Mouse (Mus musculus) kidney, adult 2 months (tissue): ENCODE measurements at regions not wholly inside any gene's neighbourhood (a gene's known extent, or its start where the extent isn't known, plus 50 kb on each side); places are given as distances from the start of the nearest gene placed in this dataset.

Experiments
- DNase-seq: peaks from one replicate; pipeline ENCODE4 v3.0.0; 2021
- H3K27ac ChIP-seq: fragments of 200-500 bp; 2 replicates; pipeline ENCODE4 v1.5.1; 2012; ENCODE audit warnings: low read depth, low read length, control low read depth, inconsistent platforms; ENCODE audit not compliant: insufficient read depth
- H3K27me3 ChIP-seq: fragments of 200-500 bp; replicated peaks from 2 replicates; pipeline ENCODE4 v1.6.1; 2012; ENCODE audit warnings: mild to moderate bottlenecking, moderate library complexity, low read length, inconsistent platforms; ENCODE audit not compliant: control insufficient read depth, insufficient read depth
- H3K36me3 ChIP-seq: fragments of 200-500 bp; 2 replicates; pipeline ENCODE4 v1.6.1; 2012; ENCODE audit warnings: mild to moderate bottlenecking, moderate library complexity, low read length, inconsistent platforms; ENCODE audit not compliant: control insufficient read depth, insufficient read depth
- H3K4me1 ChIP-seq: fragments of 200-500 bp; 2 replicates; pipeline ENCODE4 v1.6.1; 2011; ENCODE audit warnings: low read length; ENCODE audit not compliant: control insufficient read depth, insufficient read depth
- H3K4me3 ChIP-seq: fragments of 200-500 bp; 2 replicates; pipeline ENCODE4 v1.5.1; 2011; ENCODE audit warnings: mild to moderate bottlenecking, low read depth, low read length, control low read depth; ENCODE audit not compliant: insufficient read depth
- CTCF ChIP-seq: fragments of 200-500 bp; conservative IDR thresholded peaks from 2 replicates; pipeline ENCODE4 v1.5.1; 2011; ENCODE audit warnings: low read depth, mild to moderate bottlenecking, control low read depth, low read length, moderate library complexity, mixed read lengths; ENCODE audit not compliant: insufficient read depth, insufficient read length
- POLR2A ChIP-seq: fragments of 200-500 bp; IDR thresholded peaks from one replicate; pipeline ENCODE4 v1.6.1; 2011; ENCODE audit warnings: low read depth, low read length, control low read depth
- WGBS: fragments of 180-500 bp; shearing (Covaris S2); methylation state at CpG from one replicate; pipeline ENCODE4 v1.1.7; 2018; 5-methylcytosine and 5-hydroxymethylcytosine counted together

GRCm38 (mm10) chr1:45723369-45723768, 71.6 kb upstream of the Wdr75 start:
- no peaks in the 10 kb centered on the region for H3K4me1 ChIP-seq
- no peaks in the 10 kb centered on the region; the same call in 1 of the 2 replicates for H3K27me3 ChIP-seq
- peak; percentile 42 for DNase-seq
- no peak overlapping the region for H3K4me3 ChIP-seq
- 86% methylated on average over 2 of the region's 2 CpGs for WGBS
- no peaks in the 10 kb centered on the region for H3K36me3 ChIP-seq
- TF ChIP-seq POLR2A (no peak), CTCF (no peak)
- no peak overlapping the region for H3K27ac ChIP-seq

- TF ChIP-seq CTCF (no peak), POLR2A (no peak)
- Histone ChIP-seq H3K27ac (no peak overlapping the region), H3K36me3 (no peaks in the 10 kb centered on the region), H3K27me3 (no peaks in the 10 kb centered on the region), H3K4me3 (no peak overlapping the region), H3K4me1 (no peaks in the 10 kb centered on the region)
- DNase-seq, result no peak
- 93% methylated on average over 3 of the region's 3 CpGs for WGBS
Measured at GRCm38 (mm10) chr1:45732958-45733357, 62.0 kb upstream of the Wdr75 start.

DNA sequence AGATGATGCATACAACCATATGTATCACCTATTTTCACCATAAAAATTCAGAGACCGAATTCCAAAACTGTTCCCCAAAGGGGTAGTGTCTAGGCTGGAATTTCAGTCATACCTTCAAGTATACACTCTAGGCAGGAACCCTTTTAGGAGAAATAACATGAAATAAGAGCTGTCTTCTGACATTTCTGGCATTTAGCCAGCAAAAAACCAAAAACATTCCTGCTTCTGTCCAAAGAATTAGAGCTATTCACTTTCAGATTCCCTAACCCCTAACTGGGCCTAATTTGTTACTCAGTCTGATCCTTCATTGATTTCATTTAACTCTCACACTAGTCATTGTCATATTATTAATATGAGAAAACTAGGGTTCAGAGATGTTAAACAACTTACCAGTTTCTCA, 49.8 kb upstream of the Wdr75 start:
- no peaks in the 10 kb centered on the region for H3K27me3 ChIP-seq
- no peaks in the 10 kb centered on the region for H3K36me3 ChIP-seq
- no peaks in the 10 kb centered on the region for H3K4me1 ChIP-seq
- no peak for DNase-seq
- 84% methylated on average over 1 of the region's 1 CpGs for WGBS
- no peak overlapping the region for H3K4me3 ChIP-seq
- no peak overlapping the region for H3K27ac ChIP-seq
- TF ChIP-seq POLR2A, result no peak
- TF ChIP-seq CTCF, result no peak
